Mouse (Mus musculus) Patski (cell line): ENCODE data around the gene Cstf2t. TPM values are rescaled to one million over a fixed set of nuclear protein-coding genes. Genes with fewer than 3 reads are reported as not detected.
A peak's percentile ranks its signal among the peaks of the same experiment; 100 is the strongest.

ENCODE experiments used
- ATAC-seq: fragments of 100-300 bp; one replicate; pipeline ENCODE4 v1.8.0; 2021
- CTCF ChIA-PET: fragments of 350-600 bp; sonication (Branson Sonifier 250); formaldehyde crosslinking; loops from one replicate; lab custom pipeline; 2022; ENCODE audit warnings: inconsistent platforms; lab: Charles Lee
- POLR2A ChIA-PET: fragments of 350-600 bp; sonication (Branson Sonifier 250); formaldehyde crosslinking; loops from one replicate; lab custom pipeline; 2022; ENCODE audit warnings: antibody characterized with exemption, inconsistent platforms; lab: Charles Lee
- DNase-seq: peaks from one replicate; pipeline ENCODE4 v3.0.0-alpha.2; 2011; ENCODE audit warnings: low read depth, low spot score
- H3K27me3 ChIP-seq: fragments of 371-371 bp; one replicate; pipeline ENCODE4 v1.5.1; 2021
- CTCF ChIP-seq: fragments of 100-300 bp; IDR thresholded peaks from one replicate; pipeline ENCODE4 v1.5.1; 2021
- in situ Hi-C: fragments of 300-500 bp; cut with MboI; formaldehyde crosslinking; loops from 3 replicates; pipeline ENCODE4 v1.11.1; 2018; ENCODE audit warnings: low pct_unique_long_range_greater_than_20kb, mixed read lengths
- polyA plus RNA-seq: library from polyadenylated mRNA; unstranded; gene quantifications from one replicate; pipeline ENCODE4 v1.2.3, GENCODE M21; 2021

Cstf2t gene
- polyA plus RNA-seq, 1 experiment from 2014 or later: 38.3 TPM

DNA sequence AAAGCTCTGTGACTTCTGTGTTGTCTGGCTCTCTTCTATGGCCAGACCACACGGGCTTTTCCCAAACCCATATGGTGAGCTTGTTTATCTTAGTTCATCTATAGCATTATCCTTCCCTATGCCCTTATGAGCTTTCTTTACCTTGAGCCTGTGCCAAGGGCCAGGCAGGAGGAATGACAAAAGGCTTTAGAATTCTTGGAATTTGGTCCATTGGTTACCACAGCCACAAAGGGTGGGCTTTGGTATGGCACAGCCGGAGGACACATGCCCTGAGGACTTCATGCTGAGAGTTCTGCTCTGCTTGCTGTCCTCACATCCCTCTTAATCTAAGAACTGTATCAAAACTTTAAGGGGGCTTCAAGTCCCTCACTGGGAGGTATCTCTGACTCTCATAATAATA is 53.7 kb downstream of the Cstf2t start:
- POLR2A ChIA-PET: interaction anchor here (0.6 kb wide), 1 partner anchor 61 kb away, joined by 3 read pairs; no protein-coding TSS in a partner anchor

More for the DNA sequence above, 53.7 kb downstream of the Cstf2t start:
- ATAC-seq (peak; percentile 65), DNase-seq (no peak)
- no peak for TF ChIP-seq CTCF
- in situ Hi-C loops: no loop called here
- peaks cover 5% of the 10 kb centered on the region for H3K27me3 ChIP-seq
- CTCF ChIA-PET: no interaction called here
